In the genomic region with DNA sequence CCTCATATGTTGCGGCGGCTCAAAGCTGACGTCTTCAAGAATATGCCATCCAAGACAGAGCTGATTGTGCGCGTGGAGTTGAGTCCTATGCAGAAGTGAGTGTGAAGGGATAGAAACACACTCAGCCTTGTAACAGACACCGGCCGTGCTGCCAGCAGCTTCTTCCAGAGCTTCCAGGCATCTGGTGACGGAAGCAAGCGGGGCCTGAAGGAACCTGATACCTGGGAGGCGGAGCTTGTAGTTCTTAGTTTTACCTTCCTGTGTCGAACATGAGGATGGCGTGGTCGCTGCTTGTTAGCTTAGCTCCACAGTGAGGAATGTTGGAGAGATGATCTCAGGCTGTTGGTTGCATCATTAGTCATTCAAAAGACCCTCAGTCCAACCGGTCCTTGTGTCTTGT, we compare ENCODE assay signal across 27 mouse cellular contexts. TPM values are rescaled to one million over a fixed set of nuclear protein-coding genes. Genes with fewer than 3 reads are reported as not detected.
"Had no signal": no experiment of that assay in that cellular context is flagged by ENCODE, and none has a peak within 500 bp of the region (broad histone marks: within the 10 kb centered on the region; RNA-seq: fewer than 3 reads in every experiment).

No protein-coding gene starts in this region.

- H3K4me3 ChIP-seq: gastrocnemius, adult 2 months; heart, embryonic 10.5 days; heart, embryonic 12.5 days; hindbrain, embryonic 13.5 days; hindbrain, embryonic 15.5 days; layer of hippocampus, adult 2 months; left cerebral cortex, adult 2 months; limb, embryonic 10.5 days; limb, embryonic 12.5 days; liver, embryonic 13.5 days; liver, embryonic 15.5 days had no signal

- H3K9ac ChIP-seq: heart, embryonic 12.5 days; hindbrain, embryonic 13.5 days; hindbrain, embryonic 15.5 days; limb, embryonic 12.5 days; liver, embryonic 13.5 days; liver, embryonic 15.5 days; liver, postnatal 0 days had no signal

- ATAC-seq: hindbrain, postnatal 0 days; liver, postnatal 0 days had no signal

- DNase-seq: gastrocnemius, adult 2 months; gastrocnemius, postnatal 14 days; gastrocnemius, postnatal 36 days; heart, adult 18-20 months; heart, postnatal 10 days; heart, postnatal 36 days; kidney, adult 11 months; kidney, adult 8-10 months; kidney, postnatal 10 days; kidney, postnatal 25 days; kidney, postnatal 4 days; liver; liver, embryonic 13.5 days; liver, postnatal 0 days had no signal

- H3K4me1 ChIP-seq: heart, embryonic 10.5 days; heart, embryonic 12.5 days; hindbrain, embryonic 13.5 days; hindbrain, embryonic 15.5 days; limb, embryonic 10.5 days; limb, embryonic 12.5 days had no signal

- H3K27ac ChIP-seq: gastrocnemius, adult 2 months; heart, embryonic 10.5 days; hindbrain, embryonic 13.5 days; hindbrain, embryonic 15.5 days; hindbrain, postnatal 0 days; layer of hippocampus, adult 2 months; left cerebral cortex, adult 2 months; limb, embryonic 10.5 days; limb, embryonic 12.5 days; liver, embryonic 13.5 days; liver, embryonic 15.5 days had no signal

- H3K27me3 ChIP-seq: heart, embryonic 12.5 days; hindbrain, embryonic 13.5 days; hindbrain, embryonic 15.5 days; limb, embryonic 12.5 days; liver, embryonic 13.5 days; liver, embryonic 15.5 days had no signal

- H3K9me3 ChIP-seq: heart, embryonic 10.5 days; hindbrain, embryonic 13.5 days; hindbrain, embryonic 15.5 days; limb, embryonic 10.5 days; limb, embryonic 12.5 days; liver, embryonic 13.5 days; liver, embryonic 15.5 days had no signal

- H3K4me2 ChIP-seq: heart, embryonic 12.5 days; hindbrain, embryonic 13.5 days; hindbrain, embryonic 15.5 days; limb, embryonic 12.5 days; liver, embryonic 11.5 days; liver, embryonic 13.5 days; liver, embryonic 15.5 days had no signal

RNA-seq across cellular contexts. Expression of a gene that starts 41.7 kb away (rescaled TPM):
- total RNA-seq: gastrocnemius, adult 2 months; gastrocnemius, postnatal 36 days had no signal
- polyA plus RNA-seq: heart, embryonic 14.5 days; hindbrain, embryonic 11.5 days had no signal
